Comparison of ENCODE assay signal across 8 mouse cellular contexts in the genomic region with DNA sequence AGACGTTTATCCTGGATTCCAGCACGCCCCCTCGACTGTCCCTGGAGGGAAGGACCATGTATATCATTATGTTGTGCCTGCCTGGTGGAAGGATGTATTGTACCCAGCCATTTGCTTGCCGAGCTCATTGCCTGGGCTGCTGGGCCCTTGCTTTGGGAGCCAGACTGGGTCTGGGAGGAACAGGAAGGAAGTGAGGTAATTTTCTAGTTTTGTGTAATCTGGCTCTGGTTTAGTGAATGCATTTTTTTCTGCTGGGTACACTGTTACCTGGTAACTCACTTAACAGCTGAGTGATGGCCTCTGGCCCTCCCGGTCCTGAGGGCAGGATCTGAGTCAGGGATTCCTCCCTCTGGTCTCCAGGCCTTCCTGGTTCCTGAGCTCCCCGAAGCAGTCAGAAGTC. TPM values are rescaled to one million over a fixed set of nuclear protein-coding genes. Genes with fewer than 3 reads are reported as not detected.
A peak's percentile ranks its signal among the peaks of the same experiment; 100 is the strongest.
DNase-seq lines count a peak whose midpoint lies in the region; ATAC-seq lines count a peak whose summit lies in the region.

No protein-coding gene starts in this region.

- peak; percentile 52; the same call in 1 of the 2 replicates for ATAC-seq in heart, embryonic 12.5 days (ENCODE audit: insufficient number of reproducible peaks, low FRiP score)
- peak; percentile 49; the same call in 1 of the 2 replicates for ATAC-seq in limb, embryonic 13.5 days (ENCODE audit: low FRiP score, low read depth)

- no peak overlapping the region for H3K9ac ChIP-seq in heart, embryonic 12.5 days
- no peak overlapping the region for H3K9ac ChIP-seq in limb, embryonic 13.5 days

- H3K4me3 ChIP-seq in heart, embryonic 12.5 days: no peak overlapping the region
- H3K4me3 ChIP-seq in limb, embryonic 13.5 days: no peak overlapping the region

- peak; percentile 3 for DNase-seq in gastrocnemius, adult 18-20 months (ENCODE audit: low spot score)
- no peak for DNase-seq in gastrocnemius, adult 8-10 months (ENCODE audit: low spot score in 2 of 2)
- peak; percentile 81 for DNase-seq in CD4-positive, CD25-positive, alpha-beta regulatory T cell, adult 2 months (ENCODE audit: low read depth, low spot score)
- peak; percentile 44 for DNase-seq in thymus, postnatal 14 days
- DNase-seq in adrenal gland, postnatal 25 days: no peak
- DNase-seq in layer of hippocampus, adult 9-11 months: no peak

- H3K4me2 ChIP-seq in heart, embryonic 12.5 days: no peak overlapping the region
- no peak overlapping the region for H3K4me2 ChIP-seq in limb, embryonic 13.5 days (replicated peaks)

- H3K4me1 ChIP-seq in heart, embryonic 12.5 days (replicated peaks): peaks cover 39% of the 10 kb centered on the region
- peaks cover 34% of the 10 kb centered on the region for H3K4me1 ChIP-seq in limb, embryonic 13.5 days

- 0 out of 2 replicates have a peak overlapping the region, but pooled peaks have one; percentile 3 for H3K27ac ChIP-seq in heart, embryonic 12.5 days (ENCODE audit: poor library complexity, severe bottlenecking)
- no peak overlapping the region for H3K27ac ChIP-seq in limb, embryonic 13.5 days

- 36% methylated on average over 6 of the region's 6 CpGs for WGBS in heart, embryonic 12.5 days
- WGBS in limb, embryonic 13.5 days: 21% methylated on average over 6 of the region's 6 CpGs

- H3K9me3 ChIP-seq in heart, embryonic 12.5 days (replicated peaks): no peaks in the 10 kb centered on the region; the same call in 1 of the 2 replicates
- H3K9me3 ChIP-seq in limb, embryonic 13.5 days: no peaks in the 10 kb centered on the region

- no peaks in the 10 kb centered on the region for H3K36me3 ChIP-seq in heart, embryonic 12.5 days
- no peaks in the 10 kb centered on the region for H3K36me3 ChIP-seq in limb, embryonic 13.5 days

- H3K27me3 ChIP-seq in heart, embryonic 12.5 days (replicated peaks): no peaks in the 10 kb centered on the region
- H3K27me3 ChIP-seq in limb, embryonic 13.5 days: no peaks in the 10 kb centered on the region

RNA-seq across cellular contexts. Expression of a gene that starts 35.1 kb away (rescaled TPM):
- total RNA-seq in gastrocnemius, adult 18-20 months (2021): 1 to 10 TPM in 1 of 2 experiments, under 1 TPM in 1; 0.78 to 1.4 TPM
- under 1 TPM; 0.44 to 0.99 (median 0.85) TPM for total RNA-seq in gastrocnemius, adult 8-10 months (2022)
- 4.1 and 4.3 TPM in 2 replicates for polyA plus RNA-seq in heart, embryonic 12.5 days (2016; fragmentation: Nextera tagmentation; extraction: Ambion mirVana)
- 5.8 and 6.0 TPM in 2 replicates for polyA plus RNA-seq in limb, embryonic 13.5 days (2015; fragmentation: Nextera tagmentation; extraction: Ambion mirVana)
- total RNA-seq in adrenal gland, postnatal 25 days (2021): 10.7 and 14.3 TPM in 2 replicates

Comparison
In these comparisons a context has a peak if more than half of its experiments do, and no peak if none do; other contexts are left out.
1. DNase-seq: peak in gastrocnemius, adult 18-20 months (single experiment), CD4-positive, CD25-positive, alpha-beta regulatory T cell, adult 2 months (single experiment) and thymus, postnatal 14 days (single experiment); none in gastrocnemius, adult 8-10 months (0 of 2), adrenal gland, postnatal 25 days (single experiment) and layer of hippocampus, adult 9-11 months (single experiment).